Mouse (Mus musculus): ENCODE data around the gene Fzd4.

Fzd4 gene

DNA sequence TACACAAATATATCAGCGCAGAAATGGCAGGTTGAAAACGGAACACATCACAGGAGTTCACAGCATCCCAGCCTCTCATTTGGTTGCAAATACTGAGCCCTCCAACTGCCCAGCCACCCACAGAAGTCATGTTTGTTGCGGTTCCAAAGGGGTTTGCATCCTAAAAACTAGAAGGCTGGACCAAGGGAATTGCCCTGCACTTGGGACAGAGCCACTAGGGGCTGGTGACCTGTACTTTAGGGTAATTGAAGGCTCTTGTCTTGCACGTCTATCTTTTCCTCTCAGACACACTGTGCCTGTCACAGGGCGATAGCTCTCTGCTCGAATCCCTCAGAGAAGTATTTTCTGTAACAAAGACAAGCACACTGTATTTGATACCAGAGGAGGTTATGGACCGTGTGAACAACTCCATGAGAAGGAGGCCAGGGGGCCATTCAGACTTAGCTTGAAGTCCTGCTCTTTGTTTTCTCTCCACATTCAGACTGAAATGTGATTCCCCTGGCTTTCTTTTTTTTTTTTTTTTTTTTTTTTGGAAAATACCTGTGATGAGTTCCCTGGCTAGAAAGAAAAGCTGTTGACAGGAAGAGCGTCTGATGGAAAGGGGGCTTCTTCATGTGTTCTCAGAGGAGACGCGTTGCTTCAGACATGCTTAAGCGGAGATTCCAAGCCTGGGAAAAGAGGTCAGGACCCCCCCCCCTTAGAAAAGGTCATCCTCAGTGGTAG, 2.9 kb upstream of the Fzd4 start:
- no peak for DNase-seq (ENCODE audit: low spot score)

DNA sequence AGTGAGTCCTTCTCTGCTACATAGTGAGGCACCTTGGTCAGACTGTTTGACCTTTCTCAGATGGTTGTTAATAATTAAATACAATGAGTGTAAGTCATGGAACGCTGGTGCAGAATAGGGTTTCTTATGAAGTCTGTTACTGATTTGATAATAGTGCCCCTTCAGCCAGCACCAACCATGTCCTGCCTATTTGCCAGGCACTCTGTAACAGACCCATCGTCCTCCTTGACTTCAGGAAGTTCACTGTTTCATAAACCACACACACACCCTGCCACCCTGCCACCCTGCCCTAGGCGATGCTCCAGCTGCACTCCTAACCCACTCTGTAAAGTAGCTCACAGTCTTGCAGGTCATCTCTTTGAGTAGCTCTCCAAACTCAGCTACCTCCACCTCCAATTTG, 2.2 kb upstream of the Fzd4 start:
- no peak for DNase-seq (ENCODE audit: low spot score)

DNA sequence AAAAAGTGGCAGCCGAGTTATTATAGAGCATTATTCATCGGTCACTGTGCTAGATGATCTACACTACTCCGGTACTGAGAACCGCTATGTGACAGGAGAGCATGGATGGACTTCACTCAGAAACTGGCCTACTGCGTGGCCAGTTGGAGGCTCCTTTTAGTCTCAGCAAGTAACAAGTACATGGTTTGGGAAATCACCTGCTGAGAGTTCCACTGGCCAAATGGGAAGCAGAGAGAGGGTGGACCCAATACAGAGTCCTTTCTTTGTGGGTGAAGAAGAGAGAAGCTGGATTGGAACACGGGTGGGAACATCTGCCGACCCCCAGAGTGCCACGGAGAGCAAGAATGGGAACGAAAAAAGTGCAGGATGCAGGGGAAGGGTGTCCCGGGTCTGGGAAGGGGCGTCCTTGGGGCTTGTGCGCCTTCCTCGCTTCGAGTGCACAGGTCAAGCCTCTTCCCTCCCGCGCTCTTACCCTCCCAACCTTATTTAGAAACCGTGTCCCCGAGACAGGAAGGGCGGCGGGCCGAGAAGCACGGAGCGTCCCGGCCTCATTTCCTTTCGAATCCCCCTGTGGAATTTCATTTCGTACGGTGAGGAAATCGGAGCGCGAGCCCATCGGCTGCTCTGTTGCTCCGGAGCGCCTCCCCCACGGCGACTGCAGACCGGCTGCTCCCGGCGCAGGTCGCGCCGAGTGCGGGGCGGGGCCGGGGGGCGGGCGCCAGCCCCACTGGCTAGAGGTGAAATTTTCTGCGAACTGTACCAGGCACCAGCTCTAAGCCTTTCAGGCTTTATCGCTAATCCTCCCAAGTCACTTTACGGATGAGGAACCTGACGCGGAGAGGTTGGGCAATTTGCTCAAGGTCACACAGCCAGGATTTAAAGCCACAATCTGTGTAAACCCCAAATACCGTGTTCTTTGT, 842 bp upstream of the Fzd4 start:
- peak; percentile 67 for DNase-seq (ENCODE audit: low spot score)

DNA sequence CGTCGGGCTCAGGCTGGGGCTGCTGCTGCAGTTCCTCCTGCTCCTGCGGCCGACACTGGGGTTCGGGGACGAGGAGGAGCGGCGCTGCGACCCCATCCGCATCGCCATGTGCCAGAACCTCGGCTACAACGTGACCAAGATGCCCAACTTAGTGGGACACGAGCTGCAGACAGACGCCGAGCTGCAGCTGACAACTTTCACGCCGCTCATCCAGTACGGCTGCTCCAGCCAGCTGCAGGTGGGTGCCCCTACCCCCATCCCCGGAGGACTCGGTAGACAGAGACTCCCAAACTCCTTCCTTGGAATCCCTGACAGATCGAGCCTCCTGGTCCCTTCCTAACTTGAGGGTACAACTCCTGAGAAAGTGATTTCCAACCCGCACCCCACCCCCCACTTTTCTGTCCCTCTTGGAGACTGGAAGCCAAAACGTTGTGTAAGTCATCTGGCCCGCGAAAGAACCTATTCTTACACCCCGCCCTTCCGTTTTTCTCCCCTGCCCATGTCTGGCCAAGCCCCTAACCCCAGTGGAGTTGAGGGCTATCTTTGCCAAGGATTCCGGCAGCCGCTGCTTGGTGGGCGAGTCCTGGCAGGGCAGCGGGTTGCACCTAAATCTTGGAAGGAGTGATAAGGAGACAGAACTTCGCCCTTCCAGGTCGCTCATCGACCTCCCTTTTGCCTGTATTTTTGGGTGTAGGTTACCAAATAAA, 732 bp downstream of the Fzd4 start:
- peak; percentile 31 for DNase-seq (ENCODE audit: low spot score)

DNA sequence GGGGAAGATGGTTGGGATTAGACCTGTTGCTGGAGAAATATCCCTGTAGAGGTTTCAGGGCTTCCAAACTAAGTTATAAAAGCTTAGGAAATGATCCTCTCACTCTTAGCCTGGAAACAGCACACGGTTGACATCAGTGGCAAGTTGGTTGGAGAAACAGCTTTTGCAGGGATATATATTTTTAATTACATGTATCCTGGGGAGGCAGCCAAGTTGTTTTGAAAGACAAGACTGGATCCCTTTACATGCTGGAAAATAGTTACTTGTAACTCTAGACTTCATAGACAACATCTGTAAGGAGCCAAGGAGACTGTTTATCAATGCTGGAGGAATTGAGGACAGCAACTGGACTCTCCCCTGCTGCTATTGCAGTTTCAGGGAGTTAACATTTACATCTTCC, 1.9 kb downstream of the Fzd4 start:
- DNase-seq (ENCODE audit: low spot score), result no peak

DNA sequence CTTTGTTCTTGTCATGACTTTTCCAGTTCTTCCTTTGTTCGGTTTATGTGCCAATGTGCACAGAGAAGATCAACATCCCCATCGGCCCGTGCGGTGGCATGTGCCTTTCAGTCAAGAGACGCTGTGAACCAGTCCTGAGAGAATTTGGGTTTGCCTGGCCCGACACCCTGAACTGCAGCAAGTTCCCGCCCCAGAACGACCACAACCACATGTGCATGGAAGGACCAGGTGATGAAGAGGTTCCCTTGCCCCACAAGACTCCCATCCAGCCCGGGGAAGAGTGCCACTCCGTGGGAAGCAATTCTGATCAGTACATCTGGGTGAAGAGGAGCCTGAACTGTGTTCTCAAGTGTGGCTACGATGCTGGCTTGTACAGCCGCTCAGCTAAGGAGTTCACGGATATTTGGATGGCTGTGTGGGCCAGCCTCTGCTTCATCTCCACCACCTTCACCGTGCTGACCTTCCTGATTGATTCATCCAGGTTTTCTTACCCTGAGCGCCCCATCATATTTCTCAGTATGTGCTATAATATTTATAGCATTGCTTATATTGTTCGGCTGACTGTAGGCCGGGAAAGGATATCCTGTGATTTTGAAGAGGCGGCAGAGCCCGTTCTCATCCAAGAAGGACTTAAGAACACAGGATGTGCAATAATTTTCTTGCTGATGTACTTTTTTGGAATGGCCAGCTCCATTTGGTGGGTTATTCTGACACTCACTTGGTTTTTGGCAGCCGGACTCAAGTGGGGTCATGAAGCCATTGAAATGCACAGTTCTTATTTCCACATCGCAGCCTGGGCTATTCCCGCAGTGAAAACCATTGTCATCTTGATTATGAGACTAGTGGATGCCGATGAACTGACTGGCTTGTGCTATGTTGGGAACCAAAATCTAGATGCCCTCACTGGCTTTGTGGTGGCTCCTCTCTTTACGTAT, 3.1 kb downstream of the Fzd4 start:
- DNase-seq (ENCODE audit: low spot score), result no peak

DNA sequence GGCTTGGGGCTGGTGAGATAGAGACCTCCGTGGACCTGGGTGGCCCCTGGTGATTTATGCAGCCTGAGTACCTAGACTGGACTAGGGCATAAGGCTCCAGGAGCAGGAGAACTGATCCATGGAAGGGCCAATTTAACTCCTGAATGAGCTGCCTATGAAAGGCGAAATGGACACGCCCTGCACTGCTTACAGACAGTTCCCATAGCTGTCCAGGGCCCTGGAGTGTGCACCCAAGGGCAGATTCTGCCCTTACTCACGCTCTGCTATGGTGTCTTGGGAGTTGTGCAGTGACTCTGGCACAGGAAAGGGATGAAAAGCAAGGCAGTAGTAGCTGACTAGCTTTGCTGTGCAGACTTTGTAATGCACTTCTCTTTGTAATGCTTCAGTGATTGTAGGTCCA, 6.1 kb downstream of the Fzd4 start:
- DNase-seq (ENCODE audit: low spot score), result no peak

DNA sequence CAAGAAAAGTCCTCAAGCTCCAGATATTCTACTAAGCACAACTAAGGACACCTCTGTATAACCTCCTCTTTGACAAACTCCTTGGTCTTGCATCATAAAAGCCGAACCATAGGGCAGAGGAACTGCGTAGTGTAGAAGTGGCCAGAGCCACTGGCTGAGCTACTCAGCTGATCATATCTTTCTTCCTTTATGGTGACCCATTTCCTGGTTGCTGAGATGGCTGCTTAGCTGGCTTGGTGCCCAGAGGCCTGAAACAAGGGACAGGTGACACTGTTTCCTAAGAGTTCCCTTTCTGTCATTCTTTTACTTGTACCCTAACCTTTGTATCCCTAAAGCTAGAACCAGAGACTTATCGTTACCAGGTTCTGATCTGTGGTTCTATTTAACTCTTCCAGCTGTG, 7.2 kb downstream of the Fzd4 start:
- no peak for DNase-seq (ENCODE audit: low spot score)

DNA sequence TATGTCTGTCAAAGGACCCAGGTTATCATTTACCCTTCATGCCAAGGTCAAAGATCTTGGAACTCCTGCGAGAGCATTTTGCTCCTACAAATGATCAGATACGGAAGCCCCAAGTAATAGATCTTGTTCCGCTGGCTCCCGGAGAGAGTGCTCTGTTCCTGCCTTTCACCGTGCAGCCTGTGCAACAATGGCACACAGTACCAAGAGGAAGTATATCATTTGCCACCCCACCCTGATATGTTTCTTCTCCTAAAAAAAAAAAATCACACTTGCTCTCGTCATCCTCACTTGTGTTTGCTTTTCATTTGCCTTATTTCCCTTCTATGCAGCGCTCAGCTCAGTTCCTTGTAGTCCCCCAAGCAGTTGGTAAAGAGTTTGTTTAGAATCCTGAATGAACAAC, 7.9 kb downstream of the Fzd4 start:
- DNase-seq (ENCODE audit: low spot score), result no peak

DNA sequence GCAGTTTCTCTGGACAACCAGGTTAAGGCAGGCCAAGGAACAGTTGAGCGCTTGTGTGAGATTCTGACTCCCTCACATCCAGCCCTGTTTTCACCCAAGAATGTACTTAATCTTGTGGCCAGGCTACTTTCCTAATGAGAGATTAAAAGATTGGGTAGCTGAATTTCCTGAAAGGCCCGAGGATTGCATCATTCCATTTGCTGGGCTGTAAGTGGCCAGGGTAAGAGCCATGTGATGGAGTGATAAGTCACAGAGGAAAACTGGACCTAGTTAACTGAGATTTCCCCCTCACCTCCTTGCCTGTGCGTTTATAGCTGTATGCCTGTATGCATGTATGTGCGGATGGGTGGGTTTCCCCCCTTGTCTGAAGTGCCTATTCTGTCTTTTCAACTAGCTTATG, 11.9 kb downstream of the Fzd4 start:
- no peak for DNase-seq (ENCODE audit: low spot score)

DNA sequence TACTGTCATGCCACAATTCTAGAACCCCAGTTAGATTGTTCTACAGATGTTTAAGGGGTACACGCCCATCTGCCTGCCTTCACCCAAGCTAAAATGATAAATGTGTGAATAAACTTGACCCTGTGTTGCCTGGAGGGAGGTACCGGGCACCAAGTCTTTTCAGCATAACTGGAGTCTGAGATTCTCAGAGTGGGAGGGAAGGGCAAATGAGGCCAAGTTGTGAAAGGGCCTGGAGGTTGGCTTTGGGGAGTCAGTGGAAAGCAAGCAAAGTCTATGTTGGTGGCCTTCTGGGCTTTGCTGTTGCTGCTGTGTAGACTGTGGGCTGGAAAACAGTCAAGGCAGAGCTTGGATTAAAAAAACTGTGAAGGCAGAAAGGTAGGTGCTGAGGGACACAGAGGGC, 13.6 kb downstream of the Fzd4 start:
- DNase-seq (ENCODE audit: low spot score), result no peak

DNA sequence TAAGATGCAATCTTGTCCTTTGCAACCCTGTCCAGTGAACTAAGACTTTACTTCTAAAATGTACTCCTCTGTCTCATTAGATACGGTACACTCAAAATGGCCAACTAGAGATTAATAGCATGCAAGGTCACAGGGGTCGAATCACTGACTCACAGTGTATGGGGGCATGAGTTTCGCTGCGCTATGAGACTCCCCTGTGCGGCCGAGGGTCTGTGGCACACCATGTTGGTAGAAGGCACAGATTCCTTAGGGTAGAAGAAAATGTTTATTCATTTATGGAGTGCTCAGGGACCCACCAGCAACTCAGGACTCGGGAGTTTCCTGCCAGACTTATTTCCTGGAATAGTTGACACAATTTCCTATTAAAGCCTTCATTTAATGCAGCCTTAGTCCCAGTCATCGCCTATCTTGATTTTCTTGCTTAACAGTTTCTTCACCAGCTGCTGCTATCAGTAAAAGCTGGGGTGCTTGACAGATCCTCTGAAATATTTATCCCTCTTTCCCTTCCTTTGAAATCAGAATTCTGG, 14.0 kb downstream of the Fzd4 start:
- DNase-seq (ENCODE audit: low spot score), result no peak

DNA sequence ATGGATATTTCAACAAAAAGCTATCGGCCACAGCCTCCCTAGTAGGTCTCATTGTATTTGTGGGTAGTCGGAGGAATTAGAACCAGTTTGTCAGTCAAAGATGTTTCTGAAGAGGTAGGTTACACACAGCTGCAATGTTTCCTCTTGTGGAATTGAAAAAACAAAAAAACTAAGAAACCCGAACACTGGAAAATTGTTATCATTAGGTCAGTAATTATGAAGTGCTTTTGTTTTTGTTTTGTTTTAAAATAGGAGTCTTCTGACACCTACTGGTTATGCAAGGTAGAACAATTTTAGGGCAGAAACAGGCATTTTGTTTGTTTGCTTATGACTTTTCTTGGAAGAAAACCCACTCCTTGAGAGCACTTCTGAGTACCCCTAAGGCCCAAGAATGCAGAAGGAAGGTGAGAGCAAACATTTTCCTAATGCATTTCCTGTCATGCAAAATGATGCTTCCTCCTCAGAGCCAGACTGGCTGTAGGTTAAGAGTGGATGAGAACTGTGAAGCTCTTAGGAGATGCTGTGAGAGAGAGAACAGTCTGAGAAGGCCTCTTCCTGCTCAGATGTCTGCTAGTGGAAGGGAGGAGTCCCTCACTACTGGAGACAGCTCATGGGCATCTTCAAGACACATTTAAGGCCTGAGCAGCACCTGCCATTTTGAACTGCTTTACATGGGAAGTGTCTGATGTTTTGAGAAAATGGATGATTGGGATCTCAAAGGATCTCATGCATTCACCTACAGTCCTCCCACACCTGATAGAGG, 14.9 kb downstream of the Fzd4 start:
- no peak for DNase-seq (ENCODE audit: low spot score)

DNA sequence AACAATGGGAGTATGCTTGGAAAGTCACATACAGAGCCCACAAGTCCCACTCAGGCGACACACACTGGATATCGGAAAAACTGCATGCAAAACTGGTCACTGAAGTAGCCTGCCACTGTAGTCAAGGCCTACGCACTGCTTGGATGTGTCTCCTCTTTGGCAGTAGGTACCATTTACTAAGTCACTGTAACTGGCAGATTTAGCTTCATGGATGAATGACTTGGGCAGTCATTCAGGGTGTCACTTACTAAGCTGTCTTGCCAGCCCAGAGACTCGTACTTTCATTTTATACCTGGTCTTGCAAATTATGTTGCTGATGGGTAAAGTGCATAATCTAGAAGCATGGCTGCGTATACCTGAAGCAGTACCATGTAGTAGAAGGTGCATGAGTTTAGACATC, 17.1 kb downstream of the Fzd4 start:
- DNase-seq (ENCODE audit: low spot score), result no peak

DNA sequence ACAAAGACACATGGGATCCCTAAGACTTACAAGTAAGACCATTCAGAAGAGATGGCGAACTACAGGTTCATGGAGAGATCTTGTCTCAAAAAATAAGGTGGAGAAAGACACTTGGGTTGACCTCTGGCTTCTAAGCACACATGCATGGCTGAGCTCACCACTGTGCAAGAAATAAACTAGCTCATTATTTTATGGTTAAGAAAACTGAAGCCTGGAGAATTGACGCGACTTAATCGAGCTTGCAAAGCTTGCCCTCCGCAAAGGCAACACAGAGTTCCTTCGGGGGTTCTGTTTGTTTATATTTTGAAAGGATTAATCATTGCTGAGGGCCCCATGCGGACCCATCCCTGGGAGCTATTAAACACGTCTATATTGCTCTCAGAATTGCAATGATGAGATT, 18.5 kb downstream of the Fzd4 start:
- DNase-seq (ENCODE audit: low spot score), result no peak

DNA sequence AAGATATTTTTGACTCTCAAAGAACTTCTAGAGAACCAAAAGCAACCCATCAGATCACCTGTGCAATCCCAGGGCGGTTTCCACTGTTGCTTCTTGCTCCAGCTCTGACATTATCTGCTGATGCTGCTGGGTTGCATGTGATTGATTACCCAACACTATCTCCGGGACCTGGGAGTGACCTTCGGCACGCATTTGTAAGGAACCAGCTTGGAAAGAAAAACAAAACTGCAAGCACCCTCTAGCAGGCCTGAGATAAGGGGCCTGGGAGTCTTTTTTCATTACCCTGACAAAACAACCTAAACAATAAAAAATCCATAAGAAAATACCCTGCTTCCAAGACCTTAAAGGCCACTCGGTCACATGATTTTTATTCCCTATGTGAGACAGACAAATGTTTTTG, 19.0 kb downstream of the Fzd4 start:
- no peak for DNase-seq (ENCODE audit: low spot score)

DNA sequence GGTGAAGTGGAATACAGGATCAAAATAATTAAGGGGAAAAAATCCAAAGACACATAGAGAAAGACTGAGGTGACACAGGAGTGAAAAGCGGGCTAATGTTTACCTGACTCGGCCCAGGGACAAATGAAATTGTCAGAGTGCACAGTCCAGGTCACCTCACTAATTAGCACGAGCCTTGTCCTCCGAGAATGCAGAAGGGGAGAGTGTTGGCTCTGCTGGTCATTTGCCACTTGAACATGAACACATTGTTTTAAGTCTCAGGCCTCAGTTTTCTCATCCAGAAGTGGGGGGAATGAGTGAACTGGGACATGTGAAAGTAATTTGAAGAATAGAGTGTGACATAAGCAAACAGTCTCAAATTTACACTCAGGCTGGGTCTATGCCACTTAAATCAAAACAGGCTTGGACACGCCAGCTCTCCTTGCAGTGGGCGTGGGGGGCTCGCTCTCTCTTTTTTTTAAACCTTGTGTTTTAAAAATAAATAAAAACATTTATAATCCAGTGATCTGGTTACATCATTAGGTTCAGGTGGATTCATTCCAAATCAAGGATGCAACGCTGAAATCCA, 19.6 kb downstream of the Fzd4 start:
- DNase-seq (ENCODE audit: low spot score), result no peak

DNA sequence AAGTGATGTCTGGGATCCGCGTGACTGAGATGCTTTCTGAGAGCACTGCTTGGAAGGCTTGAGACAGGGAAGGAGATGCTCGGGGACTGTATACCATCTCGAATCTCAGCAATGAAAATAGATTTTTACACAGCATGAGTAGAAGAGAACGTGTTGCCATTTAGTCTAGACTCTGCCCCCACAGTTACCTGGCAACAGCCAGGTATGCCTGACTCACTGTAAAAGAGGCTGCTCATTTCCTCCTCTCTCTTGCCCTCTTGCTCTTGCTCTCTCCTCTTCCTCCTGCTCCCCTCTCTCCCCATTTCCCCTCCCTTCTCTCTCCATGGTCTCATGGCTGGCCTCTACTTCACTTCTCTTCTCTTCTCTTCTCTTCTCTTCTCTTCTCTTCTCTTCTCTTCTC, 20.5 kb downstream of the Fzd4 start:
- no peak for DNase-seq (ENCODE audit: low spot score)

DNA sequence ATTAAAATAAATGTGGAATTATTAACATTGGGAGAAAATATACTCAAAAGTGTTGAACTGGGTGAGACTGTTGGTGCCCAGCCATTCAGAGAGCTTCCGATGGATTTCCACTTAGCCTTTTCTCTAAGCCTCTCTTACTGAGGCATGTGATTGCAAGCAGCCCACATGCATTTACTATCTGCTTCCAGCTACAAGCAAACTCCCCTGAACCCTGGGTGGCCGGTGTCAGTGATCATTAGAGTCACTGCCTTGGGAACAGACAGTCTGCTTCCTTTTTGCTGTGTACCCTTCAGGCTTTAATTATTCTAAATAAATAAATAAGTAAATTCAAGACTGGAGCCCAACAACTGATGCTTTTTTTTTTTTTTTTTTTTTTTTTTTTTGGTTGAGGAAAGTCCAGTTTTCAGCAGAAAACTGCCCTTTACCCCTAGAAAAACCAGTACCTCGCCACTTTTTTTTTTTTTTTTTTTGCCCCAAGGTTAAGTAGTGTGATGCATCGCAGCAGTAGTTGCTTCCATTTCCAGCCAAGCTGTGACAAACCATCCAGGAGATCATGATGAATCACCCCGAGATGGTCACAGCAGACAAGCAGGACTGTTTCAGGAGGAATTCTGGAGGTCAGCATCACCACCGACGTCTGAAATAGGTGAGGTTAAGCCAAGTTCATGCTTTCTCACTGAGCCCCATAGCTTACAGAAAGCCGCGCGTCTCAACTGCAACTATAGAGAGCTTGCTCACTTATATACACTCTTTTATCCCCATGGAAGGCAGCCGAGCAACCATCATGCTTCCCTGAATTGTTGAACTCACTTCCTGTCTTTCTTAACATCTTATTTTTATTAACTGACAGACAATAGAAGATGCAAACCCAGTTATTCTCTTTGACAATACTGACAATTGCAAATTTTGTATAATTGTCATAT, 21.9 kb downstream of the Fzd4 start:
- no peak for DNase-seq (ENCODE audit: low spot score)

Data from testis, postnatal 14 days (tissue).